Mouse (Mus musculus): ENCODE data around the gene Abcc5. TPM values are rescaled to one million over a fixed set of nuclear protein-coding genes. Genes with fewer than 3 reads are reported as not detected.

Abcc5 gene
- polyA plus RNA-seq, 1 experiment from 2014 or later: 28.0 TPM

DNA sequence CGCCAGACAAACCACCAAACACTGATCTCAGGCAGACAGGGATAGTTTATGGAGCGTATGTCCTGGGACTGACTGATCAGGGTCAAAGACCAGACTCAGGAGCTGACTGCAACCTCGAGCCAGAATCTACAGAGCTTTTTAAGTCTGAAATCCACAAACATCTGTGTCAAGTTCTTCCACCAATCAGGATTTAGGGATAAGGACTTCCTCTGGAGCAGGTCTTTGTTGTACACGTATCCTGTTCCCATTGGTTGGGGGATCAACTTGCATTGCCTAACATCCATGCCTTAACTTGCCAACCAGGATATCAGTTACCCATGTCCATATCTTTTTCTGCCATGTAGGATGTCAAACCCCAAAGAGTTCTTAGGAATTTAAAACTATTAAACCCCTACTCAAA is 1.4 kb upstream of the Abcc5 start:
- no peaks in the 10 kb centered on the region for H3K36me3 ChIP-seq (ENCODE audit: control insufficient read depth, insufficient read depth, low read length)
- peaks cover 8% of the 10 kb centered on the region for H3K4me1 ChIP-seq (ENCODE audit: control insufficient read depth, insufficient read depth, low read length)
- no peaks in the 10 kb centered on the region for H3K27me3 ChIP-seq (replicated peaks; ENCODE audit: control insufficient read depth, insufficient read depth, low read length)
- no peak overlapping the region for H3K4me3 ChIP-seq (ENCODE audit: low read length)
- H3K27ac ChIP-seq (ENCODE audit: low read length): no peak overlapping the region
- H3K4me2 ChIP-seq (ENCODE audit: low read depth, low read length): no peak overlapping the region
- no peaks in the 10 kb centered on the region for H3K9me3 ChIP-seq (ENCODE audit: control insufficient read depth, low read length)
- no peak overlapping the region for H3K9ac ChIP-seq (ENCODE audit: low read depth, low read length)
- 71% methylated on average over 4 of the region's 4 CpGs for WGBS
- no peak for ATAC-seq

DNA sequence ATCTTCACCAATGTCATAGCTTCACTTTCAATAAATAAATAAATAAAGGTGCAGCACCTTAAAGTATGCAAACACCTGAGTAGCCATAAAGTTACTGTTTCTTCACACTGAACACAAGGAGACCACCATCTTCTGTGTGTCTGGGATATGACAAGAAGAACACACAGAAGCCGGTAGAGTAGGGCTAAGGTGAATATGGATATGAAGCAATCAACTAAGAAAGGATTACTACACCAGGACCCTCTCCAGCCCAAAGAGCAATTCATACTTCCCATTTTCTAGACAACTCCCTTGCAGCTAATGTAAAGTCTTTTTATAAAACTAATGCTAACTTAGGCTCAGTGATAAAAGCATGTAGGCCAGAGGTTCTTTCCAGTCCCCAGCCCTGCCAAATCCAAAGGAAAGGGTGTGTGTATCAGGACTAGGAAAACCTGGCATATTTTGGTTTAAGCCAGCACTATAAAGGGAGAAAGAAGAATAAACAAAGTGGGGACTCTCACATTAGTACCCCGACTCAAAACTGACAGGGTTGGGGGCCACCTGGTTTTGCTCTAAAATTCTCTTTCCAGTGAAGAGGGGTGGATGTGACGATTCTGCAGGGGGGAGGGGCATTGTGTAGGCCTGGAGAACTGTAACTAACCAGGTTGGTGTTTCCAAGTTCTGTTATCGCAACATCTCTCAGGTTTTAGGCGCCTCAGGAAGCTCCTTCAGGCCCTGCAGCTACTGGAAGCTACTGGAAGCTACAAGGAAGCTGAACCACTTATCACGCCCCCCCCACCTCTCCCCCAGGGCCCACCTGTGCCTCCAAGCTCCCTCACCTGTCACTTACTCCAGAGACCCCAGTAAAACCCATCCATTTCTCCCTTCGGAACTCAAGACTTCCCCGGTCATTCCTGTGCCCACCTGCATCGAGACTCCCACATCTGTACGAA is 1.2 kb downstream of the Abcc5 start:
- Histone ChIP-seq H3K36me3 (ENCODE audit: control insufficient read depth, insufficient read depth, low read length) (peaks cover 4% of the 10 kb centered on the region; the same call in 1 of the 2 replicates), H3K27me3 (replicated peaks; ENCODE audit: control insufficient read depth, insufficient read depth, low read length) (no peaks in the 10 kb centered on the region), H3K9me3 (ENCODE audit: control insufficient read depth, low read length) (no peaks in the 10 kb centered on the region), H3K4me2 (ENCODE audit: low read depth, low read length) (peak overlapping the region; percentile 66), H3K4me3 (ENCODE audit: low read length) (peak overlapping the region; percentile 87), H3K4me1 (ENCODE audit: control insufficient read depth, insufficient read depth, low read length) (peaks cover 8% of the 10 kb centered on the region), H3K27ac (ENCODE audit: low read length) (no peak overlapping the region), H3K9ac (ENCODE audit: low read depth, low read length) (peak overlapping the region; percentile 86)
- 39% methylated on average over 10 of the region's 10 CpGs for whole genome bisulfite sequencing
- no peak for ATAC-seq

DNA sequence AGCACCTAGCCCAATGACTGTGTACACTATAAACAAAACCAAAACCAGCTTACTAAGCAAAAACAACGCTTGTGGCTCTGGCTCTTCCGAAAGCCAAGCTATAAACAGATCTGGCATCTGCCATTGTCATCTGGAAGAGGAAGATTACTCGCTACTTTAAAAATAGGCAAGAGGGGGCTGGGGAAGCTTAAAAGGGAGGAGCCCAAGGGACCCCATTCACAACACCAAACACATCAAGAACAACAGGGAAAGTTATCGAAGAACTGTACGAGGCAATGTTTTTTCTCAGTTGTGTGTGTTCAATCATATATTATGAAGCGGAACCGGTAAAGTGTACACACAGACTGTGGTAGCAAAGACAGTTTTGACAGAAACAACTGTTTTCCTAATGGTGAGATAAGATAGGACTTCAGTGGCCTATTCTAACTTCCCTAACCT is 1.9 kb downstream of the Abcc5 start:
- H3K27ac ChIP-seq (ENCODE audit: low read length): no peak overlapping the region
- no peak overlapping the region for H3K4me2 ChIP-seq (ENCODE audit: low read depth, low read length)
- WGBS: 76% methylated on average over 7 of the region's 7 CpGs
- ATAC-seq: no peak
- H3K9ac ChIP-seq (ENCODE audit: low read depth, low read length): no peak overlapping the region
- H3K27me3 ChIP-seq (replicated peaks; ENCODE audit: control insufficient read depth, insufficient read depth, low read length): no peaks in the 10 kb centered on the region
- peaks cover 8% of the 10 kb centered on the region for H3K4me1 ChIP-seq (ENCODE audit: control insufficient read depth, insufficient read depth, low read length)
- peaks cover 4% of the 10 kb centered on the region; the same call in 1 of the 2 replicates for H3K36me3 ChIP-seq (ENCODE audit: control insufficient read depth, insufficient read depth, low read length)
- H3K4me3 ChIP-seq (ENCODE audit: low read length): no peak overlapping the region
- H3K9me3 ChIP-seq (ENCODE audit: control insufficient read depth, low read length): no peaks in the 10 kb centered on the region

DNA sequence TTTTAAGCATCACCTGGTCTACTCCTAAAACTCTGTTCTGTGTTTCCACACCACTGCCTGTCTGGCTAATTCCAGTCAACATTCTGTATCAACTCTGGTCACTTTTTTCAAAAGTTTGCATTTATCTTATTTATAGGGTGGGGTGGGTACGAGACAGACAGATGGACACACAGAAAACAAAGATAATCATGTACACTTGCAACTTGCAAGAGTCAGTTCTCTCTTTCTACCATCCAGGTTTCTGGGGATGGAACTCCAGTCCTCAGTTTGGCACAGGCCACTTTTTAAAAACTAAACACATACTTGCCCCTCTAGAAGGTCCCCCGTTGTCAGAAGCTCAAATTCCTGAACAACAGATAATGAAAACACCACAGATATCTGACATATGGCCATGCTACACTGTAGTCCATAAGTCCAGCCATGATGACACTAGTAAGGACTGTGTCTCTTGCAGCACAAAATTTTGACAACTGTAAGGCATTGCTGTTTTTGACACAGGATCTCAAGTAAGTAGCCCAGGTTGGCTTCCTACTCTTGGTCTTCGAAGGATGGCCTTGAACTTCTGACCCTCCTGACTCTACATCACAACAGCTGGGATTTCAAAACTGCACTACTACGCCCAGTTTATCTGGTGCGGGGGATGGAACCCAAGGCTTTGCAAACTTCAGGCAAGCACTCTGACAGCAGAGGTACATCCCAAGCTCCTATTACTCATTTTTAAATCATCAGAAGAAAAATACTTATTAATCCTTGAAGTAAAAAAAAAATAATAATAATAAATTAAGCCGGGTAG is 3.1 kb downstream of the Abcc5 start:
- no peak overlapping the region for H3K9ac ChIP-seq (ENCODE audit: low read depth, low read length)
- H3K4me3 ChIP-seq (ENCODE audit: low read length): no peak overlapping the region
- WGBS: 74% methylated on average over 6 of the region's 6 CpGs
- H3K27me3 ChIP-seq (replicated peaks; ENCODE audit: control insufficient read depth, insufficient read depth, low read length): no peaks in the 10 kb centered on the region
- peaks cover 8% of the 10 kb centered on the region for H3K4me1 ChIP-seq (ENCODE audit: control insufficient read depth, insufficient read depth, low read length)
- H3K4me2 ChIP-seq (ENCODE audit: low read depth, low read length): no peak overlapping the region
- no peak for ATAC-seq
- peaks cover 4% of the 10 kb centered on the region; the same call in 1 of the 2 replicates for H3K36me3 ChIP-seq (ENCODE audit: control insufficient read depth, insufficient read depth, low read length)
- no peak overlapping the region for H3K27ac ChIP-seq (ENCODE audit: low read length)
- H3K9me3 ChIP-seq (ENCODE audit: control insufficient read depth, low read length): no peaks in the 10 kb centered on the region

DNA sequence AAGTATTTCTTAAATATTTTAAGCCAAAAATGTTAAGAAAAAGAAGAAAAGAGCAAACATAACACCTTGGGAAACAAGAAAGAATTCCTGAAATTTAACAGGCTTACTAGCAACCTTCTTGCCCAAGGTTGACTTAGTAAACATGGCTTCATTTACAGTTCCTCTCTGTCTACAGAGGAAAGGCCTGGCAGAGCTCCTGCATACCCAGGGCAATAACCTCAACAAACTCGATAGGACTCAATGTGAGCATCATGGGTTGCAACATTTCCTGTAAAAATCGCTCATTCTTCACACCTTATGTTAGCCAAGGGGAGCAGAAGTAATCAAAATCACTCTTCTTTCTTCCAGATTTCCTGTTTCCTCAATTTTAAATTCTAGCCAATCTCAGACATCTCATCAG is 8.1 kb downstream of the Abcc5 start:
- no peak overlapping the region for H3K4me3 ChIP-seq (ENCODE audit: low read length)
- H3K9me3 ChIP-seq (ENCODE audit: control insufficient read depth, low read length): no peaks in the 10 kb centered on the region
- WGBS: 79% methylated on average over 2 of the region's 2 CpGs
- H3K36me3 ChIP-seq (ENCODE audit: control insufficient read depth, insufficient read depth, low read length): peaks cover 4% of the 10 kb centered on the region; the same call in 1 of the 2 replicates
- no peak for ATAC-seq
- no peaks in the 10 kb centered on the region for H3K27me3 ChIP-seq (replicated peaks; ENCODE audit: control insufficient read depth, insufficient read depth, low read length)
- no peak overlapping the region for H3K4me2 ChIP-seq (ENCODE audit: low read depth, low read length)
- H3K27ac ChIP-seq (ENCODE audit: low read length): no peak overlapping the region
- H3K9ac ChIP-seq (ENCODE audit: low read depth, low read length): no peak overlapping the region
- no peaks in the 10 kb centered on the region for H3K4me1 ChIP-seq (ENCODE audit: control insufficient read depth, insufficient read depth, low read length)

DNA sequence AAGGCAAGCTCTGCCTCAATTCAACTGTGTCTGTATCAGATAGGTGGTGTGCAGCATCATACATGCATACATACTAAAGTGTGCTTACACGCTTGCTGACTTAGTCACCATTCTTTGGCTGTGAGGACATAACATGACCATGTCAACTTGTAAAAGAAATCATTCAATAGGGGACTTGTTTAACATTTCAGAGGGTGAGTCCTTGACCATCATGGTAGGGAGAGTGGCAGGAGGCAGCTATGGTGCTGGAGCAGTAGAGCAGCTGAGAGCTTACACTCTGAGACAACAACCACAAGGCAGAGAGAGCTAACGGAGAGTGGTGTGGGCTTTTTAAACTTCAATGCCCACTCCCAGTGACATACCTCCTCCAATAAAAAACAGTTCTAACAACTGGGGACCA is 9.9 kb downstream of the Abcc5 start:
- Histone ChIP-seq H3K27me3 (replicated peaks; ENCODE audit: control insufficient read depth, insufficient read depth, low read length) (no peaks in the 10 kb centered on the region), H3K4me2 (ENCODE audit: low read depth, low read length) (no peak overlapping the region), H3K9ac (ENCODE audit: low read depth, low read length) (no peak overlapping the region), H3K27ac (ENCODE audit: low read length) (no peak overlapping the region), H3K4me3 (ENCODE audit: low read length) (no peak overlapping the region), H3K36me3 (ENCODE audit: control insufficient read depth, insufficient read depth, low read length) (peaks cover 3% of the 10 kb centered on the region; the same call in 1 of the 2 replicates), H3K9me3 (ENCODE audit: control insufficient read depth, low read length) (no peaks in the 10 kb centered on the region), H3K4me1 (ENCODE audit: control insufficient read depth, insufficient read depth, low read length) (no peaks in the 10 kb centered on the region)
- WGBS: 87% methylated on average over 2 of the region's 2 CpGs
- ATAC-seq: no peak

DNA sequence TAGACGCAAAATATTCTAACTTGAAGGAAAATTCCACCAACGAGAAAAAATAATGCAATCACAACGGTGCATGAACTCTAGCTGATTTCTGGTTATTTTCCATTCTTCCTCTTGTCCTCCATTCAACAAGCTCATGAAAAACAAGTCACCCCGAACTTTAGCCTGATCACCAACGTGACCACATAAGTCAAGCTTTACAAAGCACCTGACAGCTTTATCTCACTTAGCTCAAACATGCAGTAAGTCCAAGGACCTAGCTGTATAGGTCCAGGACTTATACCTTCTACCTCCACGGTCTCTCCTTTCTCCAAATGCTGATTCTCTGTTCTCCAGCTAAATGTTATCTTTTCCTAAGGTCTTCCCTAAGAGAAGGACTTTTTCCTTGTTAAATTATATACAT is 10.4 kb downstream of the Abcc5 start:
- H3K9me3 ChIP-seq (ENCODE audit: control insufficient read depth, low read length): no peaks in the 10 kb centered on the region
- H3K36me3 ChIP-seq (ENCODE audit: control insufficient read depth, insufficient read depth, low read length): no peaks in the 10 kb centered on the region
- no peak overlapping the region for H3K27ac ChIP-seq (ENCODE audit: low read length)
- H3K27me3 ChIP-seq (replicated peaks; ENCODE audit: control insufficient read depth, insufficient read depth, low read length): no peaks in the 10 kb centered on the region
- ATAC-seq: peak; percentile 80; the same call in 1 of the 2 replicates
- H3K9ac ChIP-seq (ENCODE audit: low read depth, low read length): no peak overlapping the region
- H3K4me1 ChIP-seq (ENCODE audit: control insufficient read depth, insufficient read depth, low read length): no peaks in the 10 kb centered on the region
- no peak overlapping the region for H3K4me3 ChIP-seq (ENCODE audit: low read length)
- WGBS: 77% methylated on average over 6 of the region's 6 CpGs
- no peak overlapping the region for H3K4me2 ChIP-seq (ENCODE audit: low read depth, low read length)

DNA sequence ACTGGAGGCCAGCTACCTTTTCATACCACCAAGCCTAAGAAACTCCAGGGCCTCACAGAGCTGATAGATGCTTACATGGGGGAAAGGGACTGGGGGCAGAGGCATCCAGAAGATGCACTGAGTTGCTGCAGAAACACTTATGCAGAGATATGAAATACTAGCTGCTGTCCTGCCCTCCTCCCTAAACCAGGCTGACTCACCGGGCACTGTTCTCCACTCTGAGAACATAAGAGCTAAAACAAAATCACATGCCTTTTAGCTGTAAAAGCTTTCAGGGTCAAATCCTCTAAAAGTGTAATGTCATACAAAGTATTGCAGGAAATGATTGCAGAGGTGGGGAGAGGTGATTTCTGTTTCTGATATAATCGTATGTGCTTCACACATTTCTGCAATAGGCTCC is 11.0 kb downstream of the Abcc5 start:
- H3K27me3 ChIP-seq (replicated peaks; ENCODE audit: control insufficient read depth, insufficient read depth, low read length): no peaks in the 10 kb centered on the region
- 75% methylated on average over 2 of the region's 2 CpGs for WGBS
- H3K4me3 ChIP-seq (ENCODE audit: low read length): no peak overlapping the region
- no peaks in the 10 kb centered on the region for H3K9me3 ChIP-seq (ENCODE audit: control insufficient read depth, low read length)
- H3K36me3 ChIP-seq (ENCODE audit: control insufficient read depth, insufficient read depth, low read length): no peaks in the 10 kb centered on the region
- no peak for ATAC-seq
- no peaks in the 10 kb centered on the region for H3K4me1 ChIP-seq (ENCODE audit: control insufficient read depth, insufficient read depth, low read length)
- H3K9ac ChIP-seq (ENCODE audit: low read depth, low read length): no peak overlapping the region
- no peak overlapping the region for H3K4me2 ChIP-seq (ENCODE audit: low read depth, low read length)
- 0 out of 2 replicates have a peak overlapping the region, but pooled peaks have one; percentile 25 for H3K27ac ChIP-seq (ENCODE audit: low read length)

DNA sequence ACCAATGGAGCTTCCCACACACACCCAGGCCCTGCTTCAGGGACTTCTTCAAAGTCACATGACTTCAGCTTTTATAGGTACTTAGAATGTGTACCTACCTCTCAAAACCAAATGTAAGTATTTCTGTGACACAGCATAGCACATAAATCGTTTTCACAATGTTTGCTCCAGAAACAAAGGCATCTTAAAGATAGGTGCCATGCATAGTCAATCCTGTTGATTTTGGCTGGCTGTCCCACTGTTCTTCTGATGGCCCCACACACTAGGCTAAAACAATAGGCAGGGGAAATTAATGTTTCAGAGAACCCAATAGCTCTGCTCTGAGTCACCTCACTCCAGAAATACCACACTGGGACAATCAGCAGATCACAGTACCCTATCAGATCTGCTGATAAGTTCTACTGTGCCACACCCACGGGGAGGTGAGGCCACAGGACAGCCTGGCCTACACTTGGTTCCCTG is 12.3 kb downstream of the Abcc5 start:
- no peak for ATAC-seq
- WGBS: 71% methylated on average over 2 of the region's 2 CpGs

More for the DNA sequence above, 12.3 kb downstream of the Abcc5 start:
- H3K4me3 ChIP-seq (ENCODE audit: low read length): no peak overlapping the region
- H3K4me2 ChIP-seq (ENCODE audit: low read depth, low read length): no peak overlapping the region
- no peaks in the 10 kb centered on the region for H3K27me3 ChIP-seq (replicated peaks; ENCODE audit: control insufficient read depth, insufficient read depth, low read length)
- H3K36me3 ChIP-seq (ENCODE audit: control insufficient read depth, insufficient read depth, low read length): no peaks in the 10 kb centered on the region
- no peak overlapping the region for H3K27ac ChIP-seq (ENCODE audit: low read length)
- no peaks in the 10 kb centered on the region for H3K9me3 ChIP-seq (ENCODE audit: control insufficient read depth, low read length)
- no peak overlapping the region for H3K9ac ChIP-seq (ENCODE audit: low read depth, low read length)
- no peaks in the 10 kb centered on the region for H3K4me1 ChIP-seq (ENCODE audit: control insufficient read depth, insufficient read depth, low read length)
